Mouse (Mus musculus) olfactory bulb, adult 2 months (tissue): ENCODE measurements around the gene Crtap.

Experiments
- CTCF ChIP-seq: fragments of 200-500 bp; IDR thresholded peaks from 2 replicates; pipeline ENCODE4 v1.5.1; 2012; ENCODE audit warnings: low read depth, mild to moderate bottlenecking, low read length, moderate library complexity; ENCODE audit not compliant: insufficient read depth
- POLR2A ChIP-seq: fragments of 200-500 bp; IDR thresholded peaks from 2 replicates; pipeline ENCODE4 v1.6.1; 2012; ENCODE audit warnings: mild to moderate bottlenecking, low read depth, low read length, moderate library complexity; ENCODE audit not compliant: insufficient read depth

- TF ChIP-seq CTCF = no peak
- no peak for TF ChIP-seq POLR2A
Observed at GRCm38 (mm10) chr9:114388288-114388687, 2.2 kb downstream of the Crtap start.
